Mouse (Mus musculus) right cerebral cortex, postnatal 25 days (tissue): ENCODE results near the gene Shf.

Source experiments
- DNase-seq: peaks from one replicate; pipeline ENCODE4 v3.0.0; 2022

The Shf gene

DNA sequence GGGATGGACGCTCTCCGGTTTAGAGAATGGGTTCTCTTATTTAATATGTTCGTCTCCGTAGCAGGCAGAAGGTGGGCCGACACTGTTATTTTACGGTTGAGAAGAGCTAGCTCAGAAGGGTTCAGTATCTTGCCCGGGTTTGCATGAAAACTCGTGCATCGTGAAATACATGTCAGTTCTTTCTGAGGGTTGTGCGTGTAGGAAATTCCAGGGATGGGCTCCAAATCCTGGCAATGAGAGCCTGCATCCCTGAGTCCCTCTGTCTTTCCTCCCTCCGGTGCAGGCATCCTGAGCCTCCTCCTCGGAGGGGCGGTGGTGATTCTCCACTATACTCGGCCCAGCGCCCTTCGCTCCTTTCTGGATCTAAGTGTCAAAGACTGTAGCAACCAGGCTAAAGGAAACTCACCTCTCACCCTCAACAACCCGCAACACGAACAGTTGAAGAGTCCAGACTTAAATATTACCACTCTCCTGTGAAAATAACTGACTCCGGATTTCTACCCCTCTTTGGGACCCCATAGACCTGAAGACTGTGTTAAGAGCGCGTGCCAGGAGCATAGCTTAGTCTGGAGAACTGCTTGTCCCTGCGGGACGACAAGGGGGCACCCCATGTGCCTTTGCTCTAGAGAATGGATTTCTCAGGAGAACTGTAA lies 66.9 kb downstream of the Shf start:
- DNase-seq = no peak

DNA sequence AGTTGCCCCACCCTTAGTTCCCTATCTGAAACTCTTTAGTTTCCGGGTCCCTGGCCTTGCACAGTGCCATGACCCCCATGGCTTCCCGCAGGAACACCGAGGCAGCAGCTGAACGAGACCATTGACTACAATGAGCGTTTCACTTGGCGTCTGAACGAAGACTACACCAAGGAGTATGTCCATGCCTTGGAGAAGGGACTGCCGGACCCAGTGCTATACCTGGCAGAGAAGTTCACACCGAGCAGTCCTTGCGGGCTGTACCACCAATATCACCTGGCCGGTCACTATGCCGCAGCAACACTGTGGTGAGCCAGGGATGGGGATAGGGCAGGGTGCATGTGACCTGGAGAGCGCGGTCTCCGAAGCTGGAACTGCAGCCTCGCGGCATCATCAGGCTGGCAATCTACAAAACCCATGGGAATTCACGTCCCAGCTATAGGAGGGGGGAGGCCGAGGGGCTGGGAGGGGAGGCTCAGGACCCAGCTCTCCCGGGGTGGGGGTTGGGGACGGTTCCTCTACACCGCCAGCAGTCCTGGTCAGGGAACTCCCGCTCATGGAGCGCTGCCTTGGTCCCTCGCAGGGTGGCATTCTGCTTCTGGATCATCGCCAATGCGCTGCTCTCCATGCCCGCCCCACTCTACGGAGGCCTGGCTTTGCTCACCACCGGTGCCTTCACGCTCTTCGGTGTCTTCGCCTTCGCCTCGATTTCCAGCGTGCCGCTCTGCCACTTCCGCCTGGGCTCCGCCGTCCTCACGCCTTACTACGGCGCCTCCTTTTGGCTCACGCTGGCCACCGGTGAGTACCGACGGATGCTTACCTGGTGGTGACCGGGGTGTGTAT lies 67.7 kb downstream of the Shf start:
- peak; percentile 38 for DNase-seq

DNA sequence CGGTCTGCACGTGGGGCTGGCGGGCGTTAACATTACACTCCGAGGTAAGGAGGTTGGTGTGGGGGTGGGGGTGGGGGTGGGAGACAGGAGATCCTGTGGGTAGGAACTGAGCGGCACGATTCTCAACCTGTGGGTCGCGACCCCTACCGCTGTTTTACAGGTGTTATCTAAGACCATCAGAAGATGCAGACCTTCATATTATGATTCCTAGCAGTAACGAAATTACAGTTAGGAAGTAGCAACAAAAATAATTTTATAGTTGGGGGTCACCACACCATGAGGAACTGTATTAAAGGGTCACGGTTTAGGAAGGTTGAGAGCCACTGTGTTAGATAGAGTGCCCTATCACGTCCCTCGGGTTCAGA lies 68.3 kb downstream of the Shf start:
- DNase-seq = no peak

DNA sequence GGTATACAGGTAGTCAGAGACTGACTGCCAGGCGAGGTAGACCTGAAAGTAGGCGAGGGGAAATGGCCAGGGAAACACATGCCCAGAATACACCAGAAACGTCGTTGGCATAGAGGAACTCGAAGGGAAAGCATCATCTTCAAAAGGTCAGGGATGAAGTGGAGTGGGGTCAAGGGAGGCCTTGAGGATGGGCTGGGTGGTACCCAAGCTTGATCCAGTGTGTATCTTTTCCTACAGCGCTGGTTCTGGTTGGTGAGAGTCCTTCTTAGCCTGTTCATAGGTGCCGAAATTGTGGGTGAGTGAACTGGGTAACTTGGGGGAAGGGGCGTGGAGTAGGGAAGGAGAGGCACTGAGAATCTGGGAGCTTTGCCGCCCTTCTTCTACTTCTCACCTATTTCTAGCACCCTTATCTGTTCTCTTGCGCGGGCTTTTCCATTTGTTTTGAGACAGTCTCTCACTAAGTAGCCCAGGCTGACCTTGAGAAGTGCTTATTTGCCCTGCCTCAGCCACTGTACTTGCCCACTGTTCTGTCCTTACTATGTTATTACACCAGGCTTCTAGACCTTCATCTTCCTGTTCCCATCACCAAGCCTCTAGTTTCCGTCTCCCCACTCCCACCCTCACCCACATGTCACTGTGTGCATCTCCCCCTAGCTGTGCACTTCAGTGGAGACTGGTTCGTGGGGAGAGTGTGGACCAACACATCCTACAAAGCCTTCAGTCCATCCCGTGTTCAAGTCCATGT lies 68.9 kb downstream of the Shf start:
- no peak for DNase-seq
